Mouse (Mus musculus) forebrain, embryonic 15.5 days (tissue): ENCODE measurements around the gene Sin3b. TPM values are rescaled to one million over a fixed set of nuclear protein-coding genes. Genes with fewer than 3 reads are reported as not detected.
"Not testable (repeated sequence)": the region's sequence is repeated elsewhere in the genome, so short reads cannot be mapped to it uniquely, and the experiment has no call there.

Source experiments
- ATAC-seq: fragments of 200-750 bp; cut with Nextera tagmentation; replicated peaks from 2 replicates; pipeline ENCODE4 v1.8.0; 2017; ENCODE audit warnings: mild to moderate bottlenecking, moderate TSS enrichment, moderate library complexity
- H3K27ac ChIP-seq: fragments of 300-500 bp; sonication (generic); replicated peaks from 2 replicates; pipeline ENCODE4 v1.5.1; 2015; ENCODE audit warnings: mild to moderate bottlenecking, inconsistent platforms
- H3K27me3 ChIP-seq: fragments of 300-500 bp; sonication (generic); 2 replicates; pipeline ENCODE4 v1.6.1; 2015; ENCODE audit warnings: inconsistent platforms
- H3K36me3 ChIP-seq: fragments of 300-500 bp; sonication (generic); 2 replicates; pipeline ENCODE4 v1.6.1; 2015; ENCODE audit warnings: mild to moderate bottlenecking, inconsistent platforms
- H3K4me1 ChIP-seq: fragments of 300-500 bp; sonication (generic); 2 replicates; pipeline ENCODE4 v1.6.1; 2015; ENCODE audit warnings: inconsistent platforms
- H3K4me2 ChIP-seq: fragments of 300-500 bp; sonication (generic); replicated peaks from 2 replicates; pipeline ENCODE4 v1.6.1; 2015; ENCODE audit warnings: mild to moderate bottlenecking, inconsistent platforms
- H3K4me3 ChIP-seq: fragments of 300-500 bp; sonication (generic); 2 replicates; pipeline ENCODE4 v1.5.1; 2015; ENCODE audit warnings: mild to moderate bottlenecking, inconsistent platforms
- H3K9ac ChIP-seq: fragments of 300-500 bp; sonication (generic); replicated peaks from 2 replicates; pipeline ENCODE4 v1.6.1; 2015; ENCODE audit warnings: mild to moderate bottlenecking, inconsistent platforms
- H3K9me3 ChIP-seq: fragments of 300-500 bp; sonication (generic); 2 replicates; pipeline ENCODE4 v1.6.1; 2016; ENCODE audit warnings: inconsistent platforms
- WGBS: fragments of 180-500 bp; shearing (Covaris S2); methylation state at CpG from one replicate; pipeline ENCODE4 v1.1.7; 2015; ENCODE audit warnings: mixed read lengths; 5-methylcytosine and 5-hydroxymethylcytosine counted together
- polyA plus RNA-seq: library from polyadenylated mRNA; unstranded; fragments of >200 nt; fragmentation: Nextera tagmentation; extraction: Ambion mirVana; gene quantifications from 2 replicates; pipeline ENCODE4 v1.2.1, GENCODE M21; 2015

Gene Sin3b
- polyA plus RNA-seq = 196 and 197 TPM in 2 replicates

DNA sequence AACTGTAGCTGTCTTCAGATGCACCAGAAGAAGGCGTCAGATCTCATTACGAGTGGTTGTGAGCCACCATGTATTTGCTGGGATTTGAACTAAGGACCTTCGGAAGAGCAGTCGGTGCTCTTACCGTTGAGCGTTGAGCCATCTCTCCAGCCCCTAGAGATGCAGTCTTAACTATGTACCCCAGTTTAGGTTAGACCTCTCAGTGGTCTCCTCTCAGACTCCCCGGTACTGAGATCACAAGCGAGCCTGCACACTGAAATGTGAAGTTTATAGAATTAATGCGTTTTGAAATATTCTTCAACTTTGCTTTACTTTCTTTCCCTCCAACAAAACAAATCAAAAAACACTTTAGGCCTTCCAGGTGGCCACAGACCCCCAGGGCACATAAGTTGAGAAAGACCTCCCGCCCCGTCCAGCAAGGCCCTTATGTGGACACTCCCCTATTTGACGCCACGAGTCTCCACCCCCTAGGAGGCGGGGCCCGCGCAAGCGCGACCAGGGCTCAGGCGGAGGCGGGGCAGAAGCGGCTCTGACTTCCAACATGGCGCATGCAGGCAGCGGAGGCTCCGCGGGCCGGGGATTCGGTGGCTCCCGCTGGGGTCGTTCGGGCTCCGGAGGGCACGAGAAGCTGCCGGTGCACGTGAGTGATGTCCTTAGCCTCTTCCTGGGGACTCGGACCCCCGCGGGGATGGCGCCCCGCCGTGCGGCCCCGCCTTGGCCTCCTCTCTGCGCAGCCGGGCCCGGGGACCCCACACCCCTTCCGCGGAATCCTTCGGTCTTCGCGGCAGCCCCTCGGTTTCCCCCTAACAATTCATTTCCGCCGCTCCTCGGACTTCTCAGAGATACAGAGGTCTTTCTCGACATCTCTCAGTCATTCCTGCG, at the start of gene Sin3b:
Gene Sin3b, plus strand, starts transcription at position 517 of the 882 bp plus-strand sequence.
- Histone ChIP-seq H3K36me3 (peaks cover 33% of the 10 kb centered on the region), H3K27ac (peak within 1 kb of the TSS; percentile 39), H3K9me3 (no peaks in the 10 kb centered on the region), H3K4me2 (peak within 1 kb of the TSS; percentile 88), H3K4me3 (peak within 1 kb of the TSS; percentile 89), H3K4me1 (peaks cover 13% of the 10 kb centered on the region), H3K27me3 (no peaks in the 10 kb centered on the region), H3K9ac (peak within 1 kb of the TSS; percentile 85)
- ATAC-seq = peak; percentile 99
- 13% methylated on average over 56 of the region's 56 CpGs for WGBS

DNA sequence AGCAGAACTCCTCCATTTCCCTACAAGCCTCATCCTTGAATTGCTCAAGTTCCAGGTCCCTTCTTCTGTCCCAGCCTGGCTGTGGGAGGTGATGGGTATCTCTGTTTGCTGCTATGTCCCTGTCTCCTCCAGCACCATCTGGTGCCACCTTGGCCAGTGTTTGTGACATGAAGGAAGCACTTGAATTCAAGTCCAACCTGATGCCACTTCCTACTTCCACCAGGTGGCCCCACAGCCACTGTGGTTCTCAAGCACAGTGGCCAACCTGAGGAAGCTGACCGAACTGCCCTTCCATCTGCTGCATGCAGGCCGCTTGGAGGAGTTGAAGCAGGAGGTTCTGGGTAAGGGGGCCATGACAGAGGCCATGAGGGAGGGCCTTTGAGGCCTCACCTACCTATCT, 48.9 kb upstream of the Sin3b start:
- H3K27ac ChIP-seq = no peak overlapping the region
- H3K4me1 ChIP-seq = no peaks in the 10 kb centered on the region
- 85% methylated on average over 2 of the region's 2 CpGs for WGBS
- no peak overlapping the region for H3K9ac ChIP-seq
- no peak overlapping the region for H3K4me2 ChIP-seq
- ATAC-seq = no peak
- no peaks in the 10 kb centered on the region for H3K9me3 ChIP-seq
- no peak overlapping the region for H3K4me3 ChIP-seq
- no peaks in the 10 kb centered on the region for H3K27me3 ChIP-seq
- no peaks in the 10 kb centered on the region for H3K36me3 ChIP-seq

DNA sequence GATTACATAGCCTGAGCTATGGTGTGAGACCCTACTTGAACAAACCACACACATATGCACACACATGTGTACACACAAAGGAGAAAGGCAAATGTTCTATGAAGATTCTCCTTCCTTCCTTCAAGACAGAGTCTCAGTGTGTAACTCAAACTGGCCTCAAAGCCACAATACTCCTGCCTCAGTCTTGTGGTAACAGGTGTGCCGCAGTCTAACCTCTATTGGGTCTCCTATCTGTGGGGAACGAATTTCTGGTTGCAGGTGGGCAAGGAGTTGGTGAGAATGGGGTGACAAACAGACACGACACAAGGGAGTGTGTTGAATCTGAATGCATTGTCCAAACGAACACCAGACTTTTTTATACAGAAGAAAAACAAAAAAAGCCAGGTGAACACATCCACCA, 46.6 kb upstream of the Sin3b start:
- 60% methylated on average over 4 of the region's 4 CpGs for WGBS
- no peak overlapping the region for H3K9ac ChIP-seq
- no peak overlapping the region for H3K27ac ChIP-seq
- no peak for ATAC-seq
- H3K9me3 ChIP-seq = no peaks in the 10 kb centered on the region
- no peak overlapping the region for H3K4me2 ChIP-seq
- H3K4me1 ChIP-seq = no peaks in the 10 kb centered on the region
- no peaks in the 10 kb centered on the region for H3K27me3 ChIP-seq
- no peak overlapping the region for H3K4me3 ChIP-seq
- no peaks in the 10 kb centered on the region for H3K36me3 ChIP-seq

DNA sequence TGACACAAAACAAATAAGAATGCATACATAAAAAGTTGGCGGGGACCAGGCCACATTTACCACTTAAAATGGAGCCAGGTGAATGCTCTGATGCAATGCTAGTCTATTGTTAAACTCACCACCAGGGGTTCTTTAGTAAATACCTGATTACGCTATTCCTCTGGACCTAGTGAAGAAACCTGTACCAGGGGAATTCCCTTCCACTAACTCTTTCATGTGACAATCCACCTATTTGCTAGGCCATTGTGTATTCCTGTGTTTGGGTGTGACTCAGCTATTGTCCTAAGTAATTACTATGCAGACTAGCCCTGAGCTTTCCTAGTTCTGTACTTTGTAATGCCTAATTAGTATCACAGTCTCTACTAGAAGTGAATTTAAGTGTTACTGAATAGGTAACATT, 46.2 kb upstream of the Sin3b start:
- H3K4me3 ChIP-seq, H3K4me1 ChIP-seq, H3K9ac ChIP-seq, H3K4me2 ChIP-seq, H3K9me3 ChIP-seq, H3K27ac ChIP-seq, H3K27me3 ChIP-seq, H3K36me3 ChIP-seq, ATAC-seq: not testable (repeated sequence)
- 24% methylated on average over 2 of the region's 2 CpGs for WGBS

DNA sequence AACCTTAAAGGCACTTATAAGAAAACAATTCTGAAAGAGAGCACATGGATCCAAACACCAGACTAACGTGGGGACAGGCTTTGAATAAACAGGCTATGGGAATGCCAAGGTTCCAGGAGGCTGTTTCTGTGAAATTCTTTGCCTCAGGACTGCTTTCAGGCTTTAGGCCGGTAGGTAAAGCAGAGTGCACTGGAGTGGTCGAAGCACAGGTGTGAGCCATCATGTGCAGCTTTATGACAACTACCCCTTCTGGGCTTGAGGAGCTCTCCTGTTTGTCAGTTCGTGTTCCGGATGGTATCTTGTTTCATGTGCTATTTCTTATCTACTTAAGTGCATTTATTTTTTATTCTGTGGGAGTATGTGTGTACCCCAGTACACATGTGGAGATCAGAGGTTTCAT, 45.8 kb upstream of the Sin3b start:
- Histone ChIP-seq H3K4me3 (no peak overlapping the region), H3K36me3 (no peaks in the 10 kb centered on the region), H3K27me3 (no peaks in the 10 kb centered on the region), H3K27ac (no peak overlapping the region), H3K9ac (no peak overlapping the region), H3K9me3 (no peaks in the 10 kb centered on the region), H3K4me1 (no peaks in the 10 kb centered on the region), H3K4me2 (no peak overlapping the region)
- 65% methylated on average over 5 of the region's 5 CpGs for WGBS
- no peak for ATAC-seq

DNA sequence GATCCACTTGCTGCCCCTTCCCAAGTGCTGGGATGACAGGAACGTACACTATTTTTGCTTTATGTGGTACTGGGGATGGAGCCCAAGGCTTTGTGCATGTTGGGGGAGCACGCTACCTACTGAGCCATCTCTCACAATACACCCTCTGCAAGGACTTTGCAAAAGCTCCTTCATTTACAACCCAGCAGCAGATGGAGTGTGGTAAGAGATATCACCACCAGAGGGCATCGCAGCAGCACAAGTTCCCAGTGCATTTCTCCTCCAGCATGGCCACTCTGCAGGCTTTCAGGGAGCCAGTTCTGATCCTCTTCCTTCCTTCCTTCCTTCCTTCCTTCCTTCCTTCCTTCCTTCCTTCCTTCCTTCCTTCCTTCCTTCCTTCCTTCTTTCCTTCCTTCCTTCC, 43.0 kb upstream of the Sin3b start:
- ATAC-seq = peak; percentile 63; the same call in 1 of the 2 replicates
- Histone ChIP-seq H3K9ac (no peak overlapping the region), H3K9me3 (no peaks in the 10 kb centered on the region), H3K4me3 (no peak overlapping the region), H3K27ac (no peak overlapping the region), H3K4me1 (no peaks in the 10 kb centered on the region), H3K36me3 (no peaks in the 10 kb centered on the region), H3K27me3 (no peaks in the 10 kb centered on the region), H3K4me2 (no peak overlapping the region)
- WGBS = 9% methylated on average over 3 of the region's 3 CpGs

DNA sequence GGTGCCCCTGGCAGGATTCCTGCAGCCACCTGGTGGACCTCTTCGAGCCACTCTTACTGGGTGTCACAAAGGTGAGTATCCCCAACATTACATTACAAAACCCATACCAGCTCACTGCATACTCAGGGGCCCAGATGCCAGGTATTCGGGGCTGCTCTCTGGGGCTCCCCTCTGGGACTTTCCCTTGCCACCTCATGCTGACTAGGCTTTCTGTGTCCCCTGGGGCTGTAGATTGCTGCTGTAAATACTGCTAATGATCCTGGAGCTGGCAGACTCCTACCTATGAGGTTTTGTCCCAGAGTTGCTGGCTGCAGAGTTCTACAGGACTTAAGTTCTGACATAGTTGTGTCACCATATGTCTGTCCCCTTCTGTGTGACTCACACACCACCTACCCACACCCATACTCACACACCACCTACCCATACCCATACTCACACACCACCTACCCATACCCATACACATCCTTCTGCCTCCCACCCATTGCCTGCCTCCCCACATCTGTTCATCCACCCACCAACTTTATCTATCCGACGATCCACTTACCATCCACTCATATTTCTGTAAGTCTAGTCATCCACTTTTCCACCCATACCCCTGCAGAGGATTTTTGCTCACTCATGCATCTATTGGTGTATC, 40.9 kb upstream of the Sin3b start:
- ATAC-seq = no peak
- 87% methylated on average over 4 of the region's 4 CpGs for WGBS
- Histone ChIP-seq H3K4me1 (no peaks in the 10 kb centered on the region), H3K27ac (no peak overlapping the region), H3K4me3 (no peak overlapping the region), H3K4me2 (no peak overlapping the region), H3K9ac (no peak overlapping the region), H3K36me3 (no peaks in the 10 kb centered on the region), H3K27me3 (no peaks in the 10 kb centered on the region), H3K9me3 (no peaks in the 10 kb centered on the region)

DNA sequence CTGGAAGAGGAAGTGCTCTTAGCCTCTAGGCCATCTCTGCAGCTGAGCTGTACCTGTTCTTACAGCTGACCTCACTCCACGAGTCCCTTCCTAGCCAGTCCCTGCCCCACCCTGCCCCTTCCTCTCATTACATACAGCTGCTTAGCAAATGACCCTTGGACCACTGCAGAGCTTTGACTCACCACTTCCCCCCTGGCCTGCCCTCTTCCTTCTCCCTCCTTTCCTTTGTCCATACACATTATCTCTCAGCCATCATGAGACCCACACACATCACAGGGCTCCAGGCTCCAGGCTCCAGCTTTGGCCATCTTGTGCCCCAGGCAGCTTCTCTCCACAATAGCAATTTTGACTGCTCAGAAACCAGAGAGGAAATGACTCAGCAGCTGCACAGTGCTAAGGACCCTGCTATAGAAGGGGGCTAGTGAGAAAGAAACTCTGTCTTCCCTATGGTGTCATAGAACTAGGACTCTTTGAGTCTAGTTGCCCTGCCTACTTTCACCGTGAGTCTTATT, 40.0 kb upstream of the Sin3b start:
- Histone ChIP-seq H3K27ac (no peak overlapping the region), H3K27me3 (no peaks in the 10 kb centered on the region), H3K4me2 (no peak overlapping the region), H3K4me3 (no peak overlapping the region), H3K9me3 (no peaks in the 10 kb centered on the region), H3K9ac (no peak overlapping the region), H3K36me3 (no peaks in the 10 kb centered on the region), H3K4me1 (no peaks in the 10 kb centered on the region)
- ATAC-seq = no peak
- 55% methylated on average over 2 of the region's 2 CpGs for WGBS

DNA sequence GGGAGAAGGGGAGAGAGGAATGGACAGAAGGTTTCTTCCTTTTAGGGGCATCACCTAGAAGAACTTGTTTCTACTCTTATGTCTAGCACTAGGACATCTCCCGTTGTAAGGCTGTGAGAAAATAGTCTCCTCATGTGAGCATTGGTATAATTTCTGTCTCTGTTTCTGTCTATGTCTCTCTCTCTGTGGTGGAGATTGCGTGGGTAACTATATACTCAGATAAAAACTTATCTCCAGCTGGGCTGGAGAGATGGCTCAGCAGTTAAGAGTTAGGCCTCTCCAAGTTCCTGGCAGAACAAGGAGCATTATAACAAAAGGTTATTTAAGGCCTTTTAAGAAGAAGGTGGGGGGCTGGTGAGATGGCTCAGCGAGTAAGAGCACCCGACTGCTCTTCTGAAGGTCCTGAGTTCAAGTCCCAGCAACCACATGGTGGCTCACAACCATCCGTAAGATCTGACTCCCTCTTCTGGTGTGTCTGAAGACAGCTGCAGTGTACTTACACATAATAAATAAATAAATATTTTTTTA, 39.4 kb upstream of the Sin3b start:
- not testable (repeated sequence) for H3K4me2 ChIP-seq, H3K36me3 ChIP-seq, H3K4me3 ChIP-seq, H3K9ac ChIP-seq, H3K27ac ChIP-seq, ATAC-seq, H3K27me3 ChIP-seq, H3K9me3 ChIP-seq, H3K4me1 ChIP-seq
- 92% methylated on average over 5 of the region's 5 CpGs for WGBS

DNA sequence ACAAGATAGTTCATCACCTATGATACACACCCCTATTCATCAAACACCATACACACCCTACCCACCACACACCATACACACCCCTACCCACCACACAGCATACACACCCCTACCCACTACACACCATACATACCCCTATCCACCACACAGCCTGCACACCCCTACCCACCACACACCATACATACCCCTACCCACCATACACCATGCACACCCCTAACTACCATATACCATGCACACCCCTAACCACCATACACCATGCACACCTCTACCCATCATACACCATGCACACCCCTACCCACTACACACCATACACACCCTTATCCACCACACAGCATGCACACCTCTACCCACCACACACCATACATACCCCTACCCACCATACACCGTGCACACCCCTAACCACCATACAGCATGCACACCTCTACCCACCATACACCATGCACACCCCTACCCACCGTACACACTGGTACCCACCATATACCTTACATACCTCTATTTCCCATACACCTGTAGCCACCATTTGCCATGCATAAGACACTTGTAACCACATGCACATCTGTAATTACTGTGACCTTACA, 24.6 kb upstream of the Sin3b start:
- ATAC-seq = peak; percentile 66; the same call in 1 of the 2 replicates
- Histone ChIP-seq H3K27ac (no peak overlapping the region), H3K27me3 (no peaks in the 10 kb centered on the region), H3K4me1 (no peaks in the 10 kb centered on the region), H3K4me3 (no peak overlapping the region), H3K9me3 (no peaks in the 10 kb centered on the region), H3K9ac (no peak overlapping the region), H3K4me2 (no peak overlapping the region), H3K36me3 (no peaks in the 10 kb centered on the region)
- WGBS = 98% methylated on average over 2 of the region's 2 CpGs

DNA sequence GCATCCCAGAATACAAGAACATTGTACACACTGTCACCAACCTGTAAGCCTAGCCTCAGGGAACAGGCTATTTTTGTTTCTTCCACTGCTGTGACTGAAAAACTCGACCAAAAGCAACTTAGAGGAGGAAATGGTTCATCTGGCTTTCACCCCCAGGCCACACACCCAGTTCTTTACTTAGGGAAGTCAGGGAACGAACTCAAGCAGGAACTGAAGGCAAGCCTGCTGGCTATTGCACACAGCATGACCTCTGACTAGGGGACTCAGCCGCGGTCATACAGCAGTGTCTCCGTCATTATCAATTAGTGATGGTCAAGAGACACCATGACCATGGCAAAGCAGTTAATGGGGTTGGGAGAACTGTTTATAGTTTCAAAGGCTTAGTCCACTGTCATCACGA, 10.5 kb upstream of the Sin3b start:
- no peak overlapping the region for H3K9ac ChIP-seq
- ATAC-seq = no peak
- H3K27ac ChIP-seq = no peak overlapping the region
- WGBS = 71% methylated on average over 6 of the region's 6 CpGs
- H3K27me3 ChIP-seq = no peaks in the 10 kb centered on the region
- H3K4me2 ChIP-seq = no peak overlapping the region
- no peak overlapping the region for H3K4me3 ChIP-seq
- no peaks in the 10 kb centered on the region for H3K9me3 ChIP-seq
- H3K4me1 ChIP-seq = no peaks in the 10 kb centered on the region
- H3K36me3 ChIP-seq = no peaks in the 10 kb centered on the region

DNA sequence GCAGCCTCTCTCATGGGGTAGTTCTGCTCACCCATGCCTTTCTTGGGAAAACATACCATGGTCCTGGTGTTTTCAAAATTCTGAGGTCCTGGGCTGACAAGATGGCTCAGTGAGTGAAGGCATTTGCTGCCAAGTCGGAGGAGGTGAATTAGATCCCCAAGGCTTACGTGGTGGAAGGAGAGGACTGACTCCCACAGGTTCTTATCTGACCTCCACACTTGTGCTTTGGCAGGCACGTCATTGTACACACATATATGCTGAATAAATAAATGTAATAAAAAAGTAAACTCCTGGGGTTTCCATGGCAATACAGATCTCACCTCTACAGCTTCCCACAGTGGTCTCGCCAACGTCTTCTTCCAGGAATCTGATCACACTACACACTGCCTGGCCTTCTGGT, 6.5 kb upstream of the Sin3b start:
- Histone ChIP-seq H3K9me3 (no peaks in the 10 kb centered on the region), H3K4me1 (no peaks in the 10 kb centered on the region), H3K27ac (no peak overlapping the region), H3K27me3 (no peaks in the 10 kb centered on the region), H3K4me2 (no peak overlapping the region), H3K36me3 (no peaks in the 10 kb centered on the region), H3K4me3 (no peak overlapping the region), H3K9ac (no peak overlapping the region)
- WGBS = 81% methylated on average over 5 of the region's 5 CpGs
- ATAC-seq = no peak
